Mouse (Mus musculus) frontal cortex, adult 2 months (tissue): ENCODE data around the gene Ptpn23. TPM values are rescaled to one million over a fixed set of nuclear protein-coding genes. Genes with fewer than 3 reads are reported as not detected.
"Not testable (repeated sequence)": the region's sequence is repeated elsewhere in the genome, so short reads cannot be mapped to it uniquely, and the experiment has no call there.

ENCODE experiments used
- DNase-seq, 2 experiments: peaks; one replicate each; pipeline ENCODE4 v3.0.0; 2022; ENCODE audit warnings: low spot score in 1 of 2; ENCODE audit errors: extremely low spot score in 1 of 2
- polyA plus RNA-seq: library from polyadenylated mRNA; depleted of rRNA; stranded (reverse); fragments of >200 nt; gene quantifications from 2 replicates; pipeline ENCODE4 v1.2.3, GENCODE M21; 2012; rRNA removed

The Ptpn23 gene
- 44.4 and 45.4 TPM in 2 replicates for polyA plus RNA-seq

- DNase-seq, result peak; percentile 88 to 95
Observed at GRCm38 (mm10) chr9:110408099-110408773, at the start of gene Ptpn23. Gene Ptpn23 (minus strand): TSS chr9:110408213.

- no peak for DNase-seq
Observed at GRCm38 (mm10) chr9:110452523-110452922, 44.5 kb upstream of the Ptpn23 start.

GRCm38 (mm10) chr9:110448857-110449617 is 41.0 kb upstream of the Ptpn23 start:
- peak; percentile 57 to 91 for DNase-seq

- no peak for DNase-seq
Observed at GRCm38 (mm10) chr9:110448356-110448755, 40.3 kb upstream of the Ptpn23 start.

GRCm38 (mm10) chr9:110440559-110440958 is 32.5 kb upstream of the Ptpn23 start:
- no peak for DNase-seq

- no peak for DNase-seq
Observed at GRCm38 (mm10) chr9:110440049-110440448, 32.0 kb upstream of the Ptpn23 start.

- DNase-seq, result no peak
Observed at GRCm38 (mm10) chr9:110436041-110436440, 28.0 kb upstream of the Ptpn23 start.

- no peak for DNase-seq
Observed at GRCm38 (mm10) chr9:110433045-110433444, 25.0 kb upstream of the Ptpn23 start.

- peak; percentile 55 to 73 for DNase-seq
Observed at GRCm38 (mm10) chr9:110431241-110431640, 23.2 kb upstream of the Ptpn23 start.

- DNase-seq, result no peak
Observed at GRCm38 (mm10) chr9:110419511-110420112, 11.6 kb upstream of the Ptpn23 start, which contains the start of gene Ngp. Gene Ngp (plus strand): TSS chr9:110419747.

- DNase-seq, result no peak
Observed at GRCm38 (mm10) chr9:110413785-110414184, 5.8 kb upstream of the Ptpn23 start.

GRCm38 (mm10) chr9:110412926-110413325 is 4.9 kb upstream of the Ptpn23 start:
- peak in 1 of 2 experiments; percentile 36 for DNase-seq

GRCm38 (mm10) chr9:110410908-110411887 is 3.2 kb upstream of the Ptpn23 start:
- DNase-seq, result peak; percentile 63 to 89

GRCm38 (mm10) chr9:110407311-110408098 is 508 bp downstream of the Ptpn23 start:
- DNase-seq, result no peak

GRCm38 (mm10) chr9:110403240-110403639 is 4.8 kb downstream of the Ptpn23 start:
- not testable (repeated sequence) for DNase-seq

- DNase-seq, result no peak
Observed at GRCm38 (mm10) chr9:110402731-110403130, 5.3 kb downstream of the Ptpn23 start.

GRCm38 (mm10) chr9:110400650-110401049 is 7.4 kb downstream of the Ptpn23 start:
- DNase-seq, result no peak

- DNase-seq, result no peak
Observed at GRCm38 (mm10) chr9:110393295-110393694, 14.7 kb downstream of the Ptpn23 start.

- DNase-seq, result no peak
Observed at GRCm38 (mm10) chr9:110390843-110391242, 17.2 kb downstream of the Ptpn23 start.
